Mouse (Mus musculus): ENCODE results near the gene Zfp36l1. TPM values are rescaled to one million over a fixed set of nuclear protein-coding genes. Genes with fewer than 3 reads are reported as not detected.
A peak's percentile ranks its signal among the peaks of the same experiment; 100 is the strongest.
"Not testable (repeated sequence)": the region's sequence is repeated elsewhere in the genome, so short reads cannot be mapped to it uniquely, and the experiment has no call there.

Zfp36l1 gene
- polyA plus RNA-seq, 1 experiment: 23.3 TPM

GRCm38 (mm10) chr12:80113586-80114021 is 791 bp upstream of the Zfp36l1 start:
- Histone ChIP-seq H3K4me1 (ENCODE audit: control insufficient read depth, insufficient read depth, low read length) (no peaks in the 10 kb centered on the region; the same call in 1 of the 2 replicates), H3K4me3 (ENCODE audit: insufficient read depth, low read length) (peak overlapping the region; percentile 65), H3K27ac (ENCODE audit: insufficient read depth, low read length) (peak overlapping the region; percentile 88)
- no peak for TF ChIP-seq POLR2A (IDR thresholded peaks at IDR 0.05; ENCODE audit: extremely low read depth, insufficient read depth, low read length)
- TF ChIP-seq CTCF (IDR thresholded peaks at IDR 0.05; ENCODE audit: extremely low read depth, insufficient read depth, low read length): no peak

- Histone ChIP-seq H3K4me1 (ENCODE audit: control insufficient read depth, insufficient read depth, low read length) (no peaks in the 10 kb centered on the region; the same call in 1 of the 2 replicates), H3K4me3 (ENCODE audit: insufficient read depth, low read length) (peak overlapping the region; percentile 65), H3K27ac (ENCODE audit: insufficient read depth, low read length) (peak overlapping the region; percentile 81)
- TF ChIP-seq CTCF (IDR thresholded peaks at IDR 0.05; ENCODE audit: extremely low read depth, insufficient read depth, low read length) (no peak), POLR2A (IDR thresholded peaks at IDR 0.05; ENCODE audit: extremely low read depth, insufficient read depth, low read length) (no peak)
These were observed 647 bp downstream of the Zfp36l1 start for GRCm38 (mm10) chr12:80112071-80112660.

- Histone ChIP-seq H3K4me3 (ENCODE audit: insufficient read depth, low read length) (peak overlapping the region; percentile 65), H3K4me1 (ENCODE audit: control insufficient read depth, insufficient read depth, low read length) (no peaks in the 10 kb centered on the region; the same call in 1 of the 2 replicates), H3K27ac (ENCODE audit: insufficient read depth, low read length) (peak overlapping the region; percentile 81)
- TF ChIP-seq POLR2A (IDR thresholded peaks at IDR 0.05; ENCODE audit: extremely low read depth, insufficient read depth, low read length): no peak
- TF ChIP-seq CTCF (IDR thresholded peaks at IDR 0.05; ENCODE audit: extremely low read depth, insufficient read depth, low read length): no peak
These were observed 1.4 kb downstream of the Zfp36l1 start for GRCm38 (mm10) chr12:80111131-80112070.

GRCm38 (mm10) chr12:80110546-80110870 is 2.3 kb downstream of the Zfp36l1 start:
- TF ChIP-seq POLR2A (IDR thresholded peaks at IDR 0.05; ENCODE audit: extremely low read depth, insufficient read depth, low read length) (no peak), CTCF (IDR thresholded peaks at IDR 0.05; ENCODE audit: extremely low read depth, insufficient read depth, low read length) (no peak)
- Histone ChIP-seq H3K4me3 (ENCODE audit: insufficient read depth, low read length) (peak overlapping the region; percentile 65), H3K4me1 (ENCODE audit: control insufficient read depth, insufficient read depth, low read length) (no peaks in the 10 kb centered on the region), H3K27ac (ENCODE audit: insufficient read depth, low read length) (0 out of 2 replicates have a peak overlapping the region, but pooled peaks have one; percentile 53)

GRCm38 (mm10) chr12:80109753-80110545 is 2.9 kb downstream of the Zfp36l1 start:
- H3K4me1 ChIP-seq (ENCODE audit: control insufficient read depth, insufficient read depth, low read length): no peaks in the 10 kb centered on the region

GRCm38 (mm10) chr12:80108896-80109668 is 3.7 kb downstream of the Zfp36l1 start:
- peak; percentile 47 for TF ChIP-seq CTCF (IDR thresholded peaks at IDR 0.05; ENCODE audit: extremely low read depth, insufficient read depth, low read length)
- not testable (repeated sequence) for H3K4me1 ChIP-seq (ENCODE audit: control insufficient read depth, insufficient read depth, low read length); H3K27ac ChIP-seq (ENCODE audit: insufficient read depth, low read length)
- H3K4me3 ChIP-seq (ENCODE audit: insufficient read depth, low read length): peak overlapping the region; percentile 65; the same call in 1 of the 2 replicates

More at GRCm38 (mm10) chr12:80109753-80110545, 2.9 kb downstream of the Zfp36l1 start:
- peak overlapping the region; percentile 65 for H3K4me3 ChIP-seq (ENCODE audit: insufficient read depth, low read length)
- TF ChIP-seq CTCF (IDR thresholded peaks at IDR 0.05; ENCODE audit: extremely low read depth, insufficient read depth, low read length) (no peak), POLR2A (IDR thresholded peaks at IDR 0.05; ENCODE audit: extremely low read depth, insufficient read depth, low read length) (no peak)
- H3K27ac ChIP-seq (ENCODE audit: insufficient read depth, low read length): peak overlapping the region; percentile 53; the same call in 1 of the 2 replicates

- TF ChIP-seq CTCF (IDR thresholded peaks at IDR 0.05; ENCODE audit: extremely low read depth, insufficient read depth, low read length) (no peak), POLR2A (IDR thresholded peaks at IDR 0.05; ENCODE audit: extremely low read depth, insufficient read depth, low read length) (no peak)
- Histone ChIP-seq H3K27ac (ENCODE audit: insufficient read depth, low read length) (no peak overlapping the region), H3K4me1 (ENCODE audit: control insufficient read depth, insufficient read depth, low read length) (no peaks in the 10 kb centered on the region), H3K4me3 (ENCODE audit: insufficient read depth, low read length) (no peak overlapping the region)
These were observed 5.7 kb downstream of the Zfp36l1 start for GRCm38 (mm10) chr12:80106896-80107667.

Data from cortical plate, adult 2 months (tissue).